Mouse (Mus musculus) gastrocnemius, postnatal 10 days (tissue): Measurements from ENCODE around the gene Kcna3. TPM values are rescaled to one million over a fixed set of nuclear protein-coding genes. Genes with fewer than 3 reads are reported as not detected.

Experiments
- DNase-seq: peaks from one replicate; pipeline ENCODE4 v3.0.0; 2021; ENCODE audit warnings: mixed read lengths
- total RNA-seq, 2 experiments: library from RNA; stranded (reverse); gene quantifications; 2 replicates each; pipeline ENCODE4 v1.2.3; 2021

The Kcna3 gene
- total RNA-seq, 2 experiments from 2014 or later = 0.28 to 0.70 TPM

GRCm38 (mm10) chr3:107065510-107066095 is 29.6 kb downstream of the Kcna3 start:
- DNase-seq = no peak

- no peak for DNase-seq
Measured at GRCm38 (mm10) chr3:107066165-107066850, 30.3 kb downstream of the Kcna3 start.

- DNase-seq = no peak
Measured at GRCm38 (mm10) chr3:107067245-107067644, 31.3 kb downstream of the Kcna3 start.

- no peak for DNase-seq
Measured at GRCm38 (mm10) chr3:107073863-107074262, 37.9 kb downstream of the Kcna3 start.

GRCm38 (mm10) chr3:107075705-107076104 is 39.7 kb downstream of the Kcna3 start:
- DNase-seq = no peak

GRCm38 (mm10) chr3:107076658-107077057 is 40.7 kb downstream of the Kcna3 start:
- DNase-seq = no peak

GRCm38 (mm10) chr3:107077101-107077500 is 41.1 kb downstream of the Kcna3 start:
- no peak for DNase-seq

GRCm38 (mm10) chr3:107080803-107081202 is 44.8 kb downstream of the Kcna3 start:
- no peak for DNase-seq

- no peak for DNase-seq
Measured at GRCm38 (mm10) chr3:107081227-107081626, 45.3 kb downstream of the Kcna3 start.

- DNase-seq = no peak
Measured at GRCm38 (mm10) chr3:107084586-107084985, 48.6 kb downstream of the Kcna3 start.

- DNase-seq = no peak
Measured at GRCm38 (mm10) chr3:107087410-107087809, 51.4 kb downstream of the Kcna3 start.

Other genes with a start within 250 kb of the Kcna3 start
- 1 to 10 TPM; 2.6 to 4.1 TPM for gene Cd53, start 246.0 kb upstream of the Kcna3 start, total RNA-seq
- gene Olfr266, start 209.9 kb upstream of the Kcna3 start, total RNA-seq = not detected
- gene Kcna2, start 65.0 kb downstream of the Kcna3 start, total RNA-seq = 1 to 10 TPM; 2.9 to 5.0 TPM
- under 1 TPM in 1 of 2 experiments, not detected in 1; 0.19 TPM for gene Kcna10, start 146.9 kb downstream of the Kcna3 start, total RNA-seq
- gene Cym, start 185.6 kb downstream of the Kcna3 start, total RNA-seq = under 1 TPM in 1 of 2 experiments, not detected in 1; 0.20 TPM
- not detected for gene A630076J17Rik, start 194.4 kb downstream of the Kcna3 start, total RNA-seq
- gene Prok1, start 203.5 kb downstream of the Kcna3 start, total RNA-seq = under 1 TPM; 0.07 to 0.14 TPM
- 10 to 100 TPM; 50.5 to 53.2 TPM for gene Lamtor5, start 242.7 kb downstream of the Kcna3 start, total RNA-seq